8 mouse cellular contexts compared by ENCODE assay signal in genomic region chr7:142581656-142582228, GRCm38 (mm10). TPM values are rescaled to one million over a fixed set of nuclear protein-coding genes. Genes with fewer than 3 reads are reported as not detected.
A peak's percentile ranks its signal among the peaks of the same experiment; 100 is the strongest.
DNase-seq lines count a peak whose midpoint lies in the region; ATAC-seq lines count a peak whose summit lies in the region.
"Had no signal": no experiment of that assay in that cellular context is flagged by ENCODE, and none has a peak within 500 bp of the region (broad histone marks: within the 10 kb centered on the region; RNA-seq: fewer than 3 reads in every experiment).

No protein-coding gene starts in this region.

- H3K4me2 ChIP-seq in embryonic facial prominence, embryonic 13.5 days: peak overlapping the region; percentile 46

- intact Hi-C loops in heart, postnatal 10 days (cut with DNase I): loop anchor here (1.0 kb wide), 1 partner anchor 265 kb away; no protein-coding TSS in a partner anchor

- no peak for ATAC-seq in embryonic facial prominence, embryonic 13.5 days (ENCODE audit: insufficient number of reproducible peaks, insufficient read depth, low FRiP score, low TSS enrichment, low read depth)

- peak overlapping the region; percentile 21 for H3K4me3 ChIP-seq in embryonic facial prominence, embryonic 13.5 days
- H3K4me3 ChIP-seq: erythroblast, embryonic 14.5 days had no signal

- no peak overlapping the region for H3K27ac ChIP-seq in embryonic facial prominence, embryonic 13.5 days

- H3K9me3 ChIP-seq in embryonic facial prominence, embryonic 13.5 days: peaks cover 27% of the 10 kb centered on the region

- peaks cover 26% of the 10 kb centered on the region for H3K4me1 ChIP-seq in embryonic facial prominence, embryonic 13.5 days

- WGBS in embryonic facial prominence, embryonic 13.5 days: 51% methylated on average over 20 of the region's 20 CpGs

- H3K36me3 ChIP-seq in embryonic facial prominence, embryonic 13.5 days: no peaks in the 10 kb centered on the region

- H3K9ac ChIP-seq in embryonic facial prominence, embryonic 13.5 days: no peak overlapping the region

- H3K27me3 ChIP-seq in embryonic facial prominence, embryonic 13.5 days: no peaks in the 10 kb centered on the region

- DNase-seq in MN1 (ENCODE audit: low spot score): peak; percentile 41
- DNase-seq in adrenal gland, postnatal 10 days: peak; percentile 46
- DNase-seq in heart, postnatal 10 days: peak; percentile 55 to 62
- DNase-seq in layer of hippocampus, adult 18-20 months (ENCODE audit: low spot score in 2 of 2): peak; percentile 17 to 70
- DNase-seq in lung, postnatal 14 days: peak; percentile 40
- DNase-seq in right cerebral cortex, adult 2 months (ENCODE audit: low spot score in 2 of 2): peak; percentile 39 to 56

RNA-seq across cellular contexts. Expression of gene Mrpl23, which starts 49.3 kb away (rescaled TPM):
- total RNA-seq in adrenal gland, postnatal 10 days (2021): 10 to 100 TPM in 1 of 2 experiments, 1 to 10 TPM in 1; 5.1 to 15.8 TPM
- polyA plus RNA-seq in embryonic facial prominence, embryonic 13.5 days (2015; fragmentation: Nextera tagmentation; extraction: Ambion mirVana): 36.0 and 36.7 TPM in 2 replicates
- total RNA-seq in heart, postnatal 10 days (2021): 10 to 100 TPM in 1 of 2 experiments, 1 to 10 TPM in 1; 4.1 to 19.3 TPM
- 1 to 10 TPM; 6.8 to 8.4 TPM for total RNA-seq in layer of hippocampus, adult 18-20 months (2021)
